Mouse (Mus musculus): ENCODE measurements at regions not wholly inside any gene's neighbourhood (a gene's known extent, or its start where the extent isn't known, plus 50 kb on each side); places are given as distances from the start of the nearest gene placed in this dataset.

- no peak for TF ChIP-seq CTCF (IDR thresholded peaks at IDR 0.05; ENCODE audit: extremely low read depth, insufficient read length, insufficient replicate concordance, low read depth, low read length)
- no peak for TF ChIP-seq POLR2A (IDR thresholded peaks at IDR 0.05; ENCODE audit: low read depth, low read length)
- no peaks in the 10 kb centered on the region for H3K27me3 ChIP-seq (ENCODE audit: control insufficient read depth, insufficient read depth, low read length)
- H3K27ac ChIP-seq (ENCODE audit: insufficient read depth, low read depth, low read length): no peak overlapping the region
- H3K36me3 ChIP-seq (ENCODE audit: control insufficient read depth, insufficient read depth, low read length): no peaks in the 10 kb centered on the region
- 50% methylated on average over 2 of the region's 2 CpGs for WGBS
- H3K4me3 ChIP-seq (ENCODE audit: low read depth, low read length): no peak overlapping the region
- no peaks in the 10 kb centered on the region for H3K4me1 ChIP-seq (ENCODE audit: control insufficient read depth, insufficient read depth, insufficient read length, low read length)
Measured at GRCm38 (mm10) chr1:77093551-77093950, 421.3 kb downstream of the Epha4 start.

DNA sequence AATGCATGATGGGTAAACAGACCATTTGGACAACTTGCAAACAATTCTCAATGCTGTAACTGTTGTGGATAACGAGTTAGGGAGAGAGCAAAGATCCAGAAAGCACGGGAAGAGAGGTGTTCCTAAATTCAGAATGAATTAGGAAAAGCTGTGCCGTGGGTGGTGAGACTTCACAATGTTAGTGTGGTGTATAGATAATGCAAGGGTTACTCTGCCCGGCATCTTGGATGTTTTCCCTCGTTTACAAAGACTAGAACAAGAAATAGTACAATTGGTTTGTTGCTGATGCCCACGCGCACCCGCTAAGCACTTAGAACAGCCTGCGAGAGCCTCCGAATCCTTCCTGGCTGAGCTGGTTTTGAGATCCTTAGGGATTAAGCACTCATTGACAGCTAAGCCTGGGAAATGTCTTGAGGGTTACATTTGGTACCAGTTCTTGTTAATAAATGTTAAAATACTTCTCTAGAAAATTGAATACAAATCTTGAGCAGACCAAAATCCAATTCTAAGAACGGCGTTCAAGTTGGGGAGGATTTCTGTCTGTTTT lies 413.1 kb downstream of the Epha4 start:
- H3K4me3 ChIP-seq (ENCODE audit: low read depth, low read length): no peak overlapping the region
- H3K27ac ChIP-seq (ENCODE audit: insufficient read depth, low read depth, low read length): no peak overlapping the region
- H3K4me1 ChIP-seq (ENCODE audit: control insufficient read depth, insufficient read depth, insufficient read length, low read length): no peaks in the 10 kb centered on the region
- no peaks in the 10 kb centered on the region for H3K27me3 ChIP-seq (ENCODE audit: control insufficient read depth, insufficient read depth, low read length)
- TF ChIP-seq CTCF (IDR thresholded peaks at IDR 0.05; ENCODE audit: extremely low read depth, insufficient read length, insufficient replicate concordance, low read depth, low read length): no peak
- no peak for TF ChIP-seq POLR2A (IDR thresholded peaks at IDR 0.05; ENCODE audit: low read depth, low read length)
- 77% methylated on average over 12 of the region's 12 CpGs for WGBS
- no peaks in the 10 kb centered on the region for H3K36me3 ChIP-seq (ENCODE audit: control insufficient read depth, insufficient read depth, low read length)

DNA sequence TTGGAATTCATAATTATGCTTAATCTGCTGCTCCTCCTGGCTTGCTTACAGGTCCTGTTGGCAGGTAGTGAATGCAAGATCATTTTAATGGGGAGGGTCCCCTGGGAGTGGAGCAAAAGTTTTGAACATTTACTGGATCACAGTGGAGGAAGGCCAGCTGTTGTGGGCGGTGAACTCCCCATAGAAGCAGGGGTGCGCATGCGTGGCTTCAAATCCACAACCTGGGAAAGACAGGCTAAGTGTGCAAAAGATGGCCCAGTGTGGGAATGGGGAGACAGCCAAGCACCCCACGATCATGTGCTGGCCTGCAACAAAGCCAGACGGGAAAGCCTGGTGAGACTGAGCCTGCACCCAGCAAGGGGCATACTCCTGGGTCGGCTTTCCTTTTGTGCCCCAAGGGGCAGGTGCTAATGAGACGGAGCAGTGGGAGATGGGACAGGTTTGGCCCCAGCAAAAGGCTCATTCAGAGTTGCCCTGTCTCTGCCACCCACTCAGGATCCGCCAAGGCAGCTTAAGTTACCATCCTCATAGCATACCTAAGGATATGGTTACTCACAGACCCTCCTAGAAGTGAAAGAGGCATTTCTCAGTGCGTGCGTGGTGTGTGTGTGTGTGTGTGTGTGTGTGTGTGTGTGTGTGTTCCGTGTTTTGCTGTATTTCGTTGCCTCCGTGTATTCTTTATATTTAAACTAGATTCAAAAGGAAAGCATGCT lies 412.3 kb downstream of the Epha4 start:
- TF ChIP-seq POLR2A (IDR thresholded peaks at IDR 0.05; ENCODE audit: low read depth, low read length) (no peak), CTCF (IDR thresholded peaks at IDR 0.05; ENCODE audit: extremely low read depth, insufficient read length, insufficient replicate concordance, low read depth, low read length) (no peak)
- H3K4me1 ChIP-seq (ENCODE audit: control insufficient read depth, insufficient read depth, insufficient read length, low read length): no peaks in the 10 kb centered on the region
- no peaks in the 10 kb centered on the region for H3K36me3 ChIP-seq (ENCODE audit: control insufficient read depth, insufficient read depth, low read length)
- H3K27me3 ChIP-seq (ENCODE audit: control insufficient read depth, insufficient read depth, low read length): no peaks in the 10 kb centered on the region
- H3K4me3 ChIP-seq (ENCODE audit: low read depth, low read length): no peak overlapping the region
- no peak overlapping the region for H3K27ac ChIP-seq (ENCODE audit: insufficient read depth, low read depth, low read length)
- WGBS: 80% methylated on average over 13 of the region's 13 CpGs

DNA sequence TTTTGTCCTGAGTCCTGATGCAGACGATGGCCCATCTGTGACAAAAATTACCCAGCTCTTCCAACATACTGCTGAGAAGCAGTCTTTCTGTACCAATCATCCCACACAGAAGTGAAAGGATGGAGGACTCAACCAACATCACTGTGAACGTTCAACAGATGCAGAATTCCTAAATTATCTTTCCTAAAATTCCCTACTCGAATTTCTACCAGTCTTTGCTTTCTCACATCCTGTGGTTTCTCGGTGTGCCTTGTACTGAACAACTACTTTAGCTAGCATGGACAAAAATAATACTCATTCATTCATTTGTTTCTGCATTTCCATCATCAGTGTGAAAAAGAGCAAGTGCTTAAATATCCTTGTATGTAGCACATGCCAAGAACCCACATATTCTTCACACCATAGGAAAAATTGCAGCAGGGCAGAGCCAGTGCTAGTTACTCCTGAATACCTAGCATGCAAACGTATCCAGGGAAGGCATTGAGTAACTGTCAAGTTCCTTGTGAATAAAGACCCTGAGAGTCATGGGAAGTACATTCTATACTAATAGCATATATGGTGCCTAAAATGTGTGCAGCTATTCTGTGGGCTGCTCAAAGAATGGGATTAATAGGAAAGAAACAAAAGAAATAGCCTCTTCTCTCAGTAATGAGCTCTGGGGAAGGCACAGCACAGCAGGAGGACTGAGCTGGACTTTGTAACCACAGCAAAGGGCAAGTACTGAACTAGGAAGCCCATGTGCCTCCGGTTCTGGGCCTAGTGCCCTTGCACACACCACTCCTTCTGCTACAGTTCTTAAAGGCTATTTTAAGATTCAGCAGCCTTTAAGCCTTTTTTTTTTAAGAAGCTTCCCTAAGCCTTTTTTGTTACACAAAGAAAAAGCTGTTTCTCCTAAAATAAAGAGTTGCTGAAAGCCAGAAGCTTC lies 404.8 kb downstream of the Epha4 start:
- H3K4me1 ChIP-seq (ENCODE audit: control insufficient read depth, insufficient read depth, insufficient read length, low read length): no peaks in the 10 kb centered on the region
- 72% methylated on average over 6 of the region's 6 CpGs for WGBS
- H3K36me3 ChIP-seq (ENCODE audit: control insufficient read depth, insufficient read depth, low read length): no peaks in the 10 kb centered on the region
- H3K4me3 ChIP-seq (ENCODE audit: low read depth, low read length): no peak overlapping the region
- H3K27me3 ChIP-seq (ENCODE audit: control insufficient read depth, insufficient read depth, low read length): no peaks in the 10 kb centered on the region
- no peak overlapping the region for H3K27ac ChIP-seq (ENCODE audit: insufficient read depth, low read depth, low read length)
- no peak for TF ChIP-seq CTCF (IDR thresholded peaks at IDR 0.05; ENCODE audit: extremely low read depth, insufficient read length, insufficient replicate concordance, low read depth, low read length)
- TF ChIP-seq POLR2A (IDR thresholded peaks at IDR 0.05; ENCODE audit: low read depth, low read length): no peak

GRCm38 (mm10) chr1:77128411-77128810 lies 386.5 kb downstream of the Epha4 start:
- H3K27ac ChIP-seq (ENCODE audit: insufficient read depth, low read depth, low read length): no peak overlapping the region
- H3K4me3 ChIP-seq (ENCODE audit: low read depth, low read length): no peak overlapping the region
- no peak for TF ChIP-seq POLR2A (IDR thresholded peaks at IDR 0.05; ENCODE audit: low read depth, low read length)
- TF ChIP-seq CTCF (IDR thresholded peaks at IDR 0.05; ENCODE audit: extremely low read depth, insufficient read length, insufficient replicate concordance, low read depth, low read length): no peak
- 35% methylated on average over 3 of the region's 3 CpGs for WGBS
- H3K27me3 ChIP-seq (ENCODE audit: control insufficient read depth, insufficient read depth, low read length): no peaks in the 10 kb centered on the region
- H3K4me1 ChIP-seq (ENCODE audit: control insufficient read depth, insufficient read depth, insufficient read length, low read length): no peaks in the 10 kb centered on the region; the same call in 1 of the 2 replicates
- H3K36me3 ChIP-seq (ENCODE audit: control insufficient read depth, insufficient read depth, low read length): no peaks in the 10 kb centered on the region

DNA sequence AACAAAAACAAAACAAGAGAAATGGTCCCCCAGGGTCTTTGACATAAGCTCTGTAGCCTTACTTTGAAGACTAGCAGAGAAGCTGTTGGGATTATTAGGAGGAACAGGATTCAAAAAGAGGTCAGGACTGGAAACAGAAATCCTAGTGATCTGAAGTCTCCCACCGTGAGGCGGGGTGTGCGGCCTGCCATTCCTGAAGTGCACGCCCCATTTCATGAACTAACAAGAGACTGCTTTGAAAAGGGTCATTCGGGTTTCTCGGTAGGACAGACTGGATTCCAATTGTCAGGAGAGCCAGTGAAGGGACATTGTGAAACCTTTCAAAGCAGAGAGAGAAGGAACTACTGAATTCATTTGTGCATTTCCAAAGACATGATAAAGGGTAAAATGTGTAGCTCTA lies 377.2 kb downstream of the Epha4 start:
- no peaks in the 10 kb centered on the region for H3K36me3 ChIP-seq (ENCODE audit: control insufficient read depth, insufficient read depth, low read length)
- 72% methylated on average over 6 of the region's 6 CpGs for WGBS
- no peaks in the 10 kb centered on the region for H3K27me3 ChIP-seq (ENCODE audit: control insufficient read depth, insufficient read depth, low read length)
- H3K4me3 ChIP-seq (ENCODE audit: low read depth, low read length): no peak overlapping the region
- H3K4me1 ChIP-seq (ENCODE audit: control insufficient read depth, insufficient read depth, insufficient read length, low read length): no peaks in the 10 kb centered on the region
- H3K27ac ChIP-seq (ENCODE audit: insufficient read depth, low read depth, low read length): no peak overlapping the region
- TF ChIP-seq CTCF (IDR thresholded peaks at IDR 0.05; ENCODE audit: extremely low read depth, insufficient read length, insufficient replicate concordance, low read depth, low read length) (no peak), POLR2A (IDR thresholded peaks at IDR 0.05; ENCODE audit: low read depth, low read length) (no peak)

DNA sequence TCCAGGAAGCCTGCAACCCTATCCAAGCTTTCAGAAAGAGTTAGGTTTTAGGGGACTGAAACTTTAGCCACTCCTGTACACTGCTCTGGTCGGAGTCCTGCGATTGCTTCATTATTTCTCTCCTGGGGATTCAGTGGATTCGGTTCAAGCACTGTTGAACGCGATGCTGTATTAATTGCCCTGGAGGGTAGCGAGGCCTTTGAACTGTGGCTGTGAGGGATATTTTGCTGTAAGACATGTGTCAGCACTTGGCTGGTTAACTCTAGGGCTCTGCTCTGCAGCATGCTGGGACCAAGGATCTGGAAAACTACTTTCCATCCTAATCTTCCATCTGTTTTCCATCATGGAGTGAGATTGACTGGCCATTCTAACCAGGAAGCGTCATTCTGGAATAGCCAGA lies 374.0 kb downstream of the Epha4 start:
- H3K4me1 ChIP-seq (ENCODE audit: control insufficient read depth, insufficient read depth, insufficient read length, low read length): no peaks in the 10 kb centered on the region
- H3K27ac ChIP-seq (ENCODE audit: insufficient read depth, low read depth, low read length): no peak overlapping the region
- no peaks in the 10 kb centered on the region for H3K27me3 ChIP-seq (ENCODE audit: control insufficient read depth, insufficient read depth, low read length)
- TF ChIP-seq CTCF (IDR thresholded peaks at IDR 0.05; ENCODE audit: extremely low read depth, insufficient read length, insufficient replicate concordance, low read depth, low read length) (no peak), POLR2A (IDR thresholded peaks at IDR 0.05; ENCODE audit: low read depth, low read length) (no peak)
- WGBS: 90% methylated on average over 7 of the region's 7 CpGs
- no peaks in the 10 kb centered on the region for H3K36me3 ChIP-seq (ENCODE audit: control insufficient read depth, insufficient read depth, low read length)
- H3K4me3 ChIP-seq (ENCODE audit: low read depth, low read length): no peak overlapping the region
